Mouse (Mus musculus) CD4-positive, CD25-positive, alpha-beta regulatory T cell, adult 4 months (primary cell): ENCODE measurements around the gene Tmprss11e. TPM values are rescaled to one million over a fixed set of nuclear protein-coding genes. Genes with fewer than 3 reads are reported as not detected.

Experiments used
- polyA plus RNA-seq, 2 experiments: library from polyadenylated mRNA; unstranded; fragments of 100-300 nt; shearing (Covaris generic); gene quantifications; one replicate each; pipeline ENCODE4 v1.2.1; 2017

Gene Tmprss11e
- polyA plus RNA-seq, 2 experiments from 2014 or later: 0.24 to 0.39 TPM

Other genes starting within 250 kb of the Tmprss11e start
- gene Tmprss11g, start 227.2 kb downstream of the Tmprss11e start, polyA plus RNA-seq: not detected
- gene Tmprss11f, start 113.4 kb downstream of the Tmprss11e start, polyA plus RNA-seq: not detected
- gene Tmprss11b, start 69.5 kb downstream of the Tmprss11e start, polyA plus RNA-seq: not detected
- 10 to 100 TPM; 74.9 to 83.7 TPM for gene Ythdc1, start 58.4 kb upstream of the Tmprss11e start, polyA plus RNA-seq
- not detected for gene Ugt2b34, start 161.1 kb upstream of the Tmprss11e start, polyA plus RNA-seq
- gene Ugt2b1, start 180.7 kb upstream of the Tmprss11e start, polyA plus RNA-seq: not detected